Mouse (Mus musculus) midbrain, postnatal 0 days (tissue): Measurements from ENCODE around the gene Map3k11. TPM values are rescaled to one million over a fixed set of nuclear protein-coding genes. Genes with fewer than 3 reads are reported as not detected.

Source experiments
- ATAC-seq: fragments of 200-750 bp; cut with Nextera tagmentation; 2 replicates; pipeline ENCODE4 v1.8.0; 2017; ENCODE audit warnings: moderate number of reproducible peaks, mild to moderate bottlenecking, moderate TSS enrichment, moderate library complexity; ENCODE audit not compliant: low FRiP score
- DNase-seq: peaks from one replicate; pipeline ENCODE4 v3.0.0-alpha.2; 2015; ENCODE audit warnings: low spot score
- H3K27ac ChIP-seq: fragments of 300-500 bp; sonication (generic); 2 replicates; pipeline ENCODE4 v1.5.1; 2014; ENCODE audit warnings: low read depth, mild to moderate bottlenecking, low read length, mixed read lengths
- H3K27me3 ChIP-seq: fragments of 300-500 bp; sonication (generic); 2 replicates; pipeline ENCODE4 v1.6.1; 2014; ENCODE audit warnings: low read length, control low read depth, mixed read lengths; ENCODE audit not compliant: insufficient read depth
- H3K36me3 ChIP-seq: fragments of 300-500 bp; sonication (generic); 2 replicates; pipeline ENCODE4 v1.6.1; 2014; ENCODE audit warnings: low read length, control low read depth, mixed read lengths; ENCODE audit not compliant: insufficient read depth
- H3K4me1 ChIP-seq: fragments of 300-500 bp; sonication (generic); 2 replicates; pipeline ENCODE4 v1.6.1; 2014; ENCODE audit warnings: mild to moderate bottlenecking, control low read depth, antibody characterized with exemption, low read length, mixed read lengths; ENCODE audit not compliant: insufficient read depth
- H3K4me2 ChIP-seq: fragments of 300-500 bp; sonication (generic); 2 replicates; pipeline ENCODE4 v1.6.1; 2014; ENCODE audit warnings: low read depth, mild to moderate bottlenecking, low read length, mixed read lengths; ENCODE audit not compliant: poor library complexity, severe bottlenecking
- H3K4me3 ChIP-seq: fragments of 300-500 bp; sonication (generic); 2 replicates; pipeline ENCODE4 v1.5.1; 2014; ENCODE audit warnings: low read depth, mild to moderate bottlenecking, low read length, moderate library complexity
- H3K9ac ChIP-seq: fragments of 300-500 bp; sonication (generic); replicated peaks from 2 replicates; pipeline ENCODE4 v1.6.1; 2014; ENCODE audit warnings: mild to moderate bottlenecking, low read length, moderate library complexity, mixed read lengths; ENCODE audit not compliant: poor library complexity, severe bottlenecking
- H3K9me3 ChIP-seq: fragments of 300-500 bp; sonication (generic); 2 replicates; pipeline ENCODE4 v1.6.1; 2016; ENCODE audit warnings: low read length, control low read depth
- CTCF ChIP-seq: IDR thresholded peaks from 2 replicates; pipeline ENCODE4 v1.5.1; 2016; ENCODE audit warnings: antibody characterized with exemption, mild to moderate bottlenecking
- WGBS: fragments of 180-500 bp; shearing (Covaris S2); extraction: QIAGEN DNeasy Blood & Tissue Kit; methylation state at CpG from one replicate; pipeline ENCODE4 v1.1.7; 2014; 5-methylcytosine and 5-hydroxymethylcytosine counted together
- polyA plus RNA-seq: library from polyadenylated mRNA; unstranded; fragments of >200 nt; fragmentation: Nextera tagmentation; extraction: Ambion mirVana; gene quantifications from 2 replicates; pipeline ENCODE4 v1.2.1, GENCODE M21; 2015
- total RNA-seq: library from RNA; depleted of rRNA; stranded (reverse); fragments of >200 nt; gene quantifications from 2 replicates; pipeline ENCODE4 v1.2.3, GENCODE M21; 2014

The Map3k11 gene
- total and polyA plus RNA-seq, 2 experiments from 2014 or later: 9.6 to 24.0 TPM

DNA sequence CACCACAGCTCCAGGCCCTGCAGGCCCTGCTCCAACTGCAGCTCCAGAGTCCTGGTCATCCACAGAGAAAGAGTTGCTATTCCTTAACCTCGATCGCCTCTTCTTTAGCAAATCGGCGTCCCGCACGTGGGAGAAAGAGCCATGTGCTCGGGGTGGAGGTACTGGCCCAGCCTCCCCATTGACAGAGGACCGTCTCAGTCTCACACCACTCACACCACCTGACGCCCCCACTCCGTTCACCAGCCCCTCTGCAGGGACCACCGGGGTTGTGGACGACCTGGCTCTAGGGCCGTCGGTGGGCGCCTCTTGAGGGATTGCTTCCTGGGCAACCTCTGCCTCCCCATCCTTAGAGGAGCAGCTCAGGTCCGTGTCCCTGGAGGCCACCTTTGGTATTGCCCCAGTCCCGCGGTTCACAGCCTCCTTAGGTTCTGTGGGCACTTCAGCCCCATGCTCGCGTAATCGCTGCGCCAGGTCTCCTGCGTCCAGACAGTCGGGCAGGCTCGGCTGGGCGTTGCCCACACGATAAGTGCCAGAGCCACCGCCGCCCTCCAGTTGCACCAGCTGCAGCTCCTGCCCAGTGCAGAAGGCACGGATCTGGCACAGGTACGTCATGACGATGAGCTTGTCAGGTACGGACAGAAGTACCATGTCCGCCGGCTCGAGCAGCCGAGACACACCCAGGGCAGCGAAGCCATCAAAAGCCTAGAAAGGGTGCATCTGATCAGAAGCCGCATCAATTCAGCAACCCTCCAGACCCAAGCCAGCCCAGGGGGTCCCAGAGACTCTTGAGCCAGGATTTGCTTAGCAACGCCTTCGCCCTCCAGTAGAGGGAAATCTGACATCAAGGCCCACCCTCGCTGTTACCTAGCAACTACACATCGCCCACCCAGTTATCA lies 27.5 kb downstream of the Map3k11 start:
- Histone ChIP-seq H3K9me3 (no peaks in the 10 kb centered on the region), H3K27ac (peak overlapping the region; percentile 65), H3K27me3 (no peaks in the 10 kb centered on the region), H3K4me2 (peak overlapping the region; percentile 74), H3K4me1 (peaks cover 13% of the 10 kb centered on the region; the same call in 1 of the 2 replicates), H3K36me3 (peaks cover 31% of the 10 kb centered on the region), H3K4me3 (peak overlapping the region; percentile 43), H3K9ac (peak overlapping the region; percentile 60)
- peak; percentile 86 for DNase-seq
- ATAC-seq: peak; percentile 78
- 15% methylated on average over 43 of the region's 43 CpGs for WGBS
- peak; percentile 61 for TF ChIP-seq CTCF

DNA sequence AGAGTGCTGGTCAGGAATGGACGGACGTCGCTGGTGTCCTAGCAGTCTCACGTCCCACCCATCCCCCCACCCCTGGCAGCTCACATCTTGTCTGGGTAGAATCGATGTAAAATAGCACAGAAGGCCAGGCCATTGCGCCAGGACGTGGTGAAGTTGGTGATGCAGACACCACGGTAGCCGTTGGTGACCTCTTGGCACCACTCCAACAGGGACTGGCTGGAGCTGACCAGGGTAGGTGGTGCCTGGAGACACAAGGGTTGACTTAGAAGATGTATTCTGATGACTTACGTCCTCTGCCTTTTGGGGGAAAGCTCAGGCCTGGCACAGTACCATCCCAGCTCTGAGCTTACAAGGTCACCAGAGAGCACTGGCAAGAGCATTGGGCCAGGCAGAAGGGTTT lies 28.4 kb downstream of the Map3k11 start:
- Histone ChIP-seq H3K9ac (no peak overlapping the region; the same call in 1 of the 2 replicates), H3K4me2 (peak overlapping the region; percentile 74)
- no peak for ATAC-seq

DNA sequence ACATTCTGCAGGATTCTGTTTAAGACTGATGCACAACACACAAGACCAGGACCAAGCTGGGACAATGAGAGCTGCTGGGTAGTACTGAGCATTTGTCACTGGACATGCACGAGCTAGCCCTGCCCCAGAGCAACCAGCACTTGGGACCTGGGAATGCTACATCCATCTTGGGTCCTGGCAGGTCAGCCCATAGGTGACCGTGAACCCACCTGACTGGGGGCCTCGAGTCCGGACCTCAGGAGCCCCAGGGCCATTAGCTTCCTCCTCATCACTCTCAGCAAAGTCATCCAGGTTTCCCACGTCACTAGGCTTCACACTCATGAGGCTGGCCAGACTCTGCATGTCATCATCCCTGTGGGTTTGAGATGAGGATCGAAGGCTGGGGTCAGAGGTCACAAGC lies 32.7 kb downstream of the Map3k11 start:
- WGBS: 89% methylated on average over 6 of the region's 6 CpGs
- peaks cover 46% of the 10 kb centered on the region for H3K36me3 ChIP-seq
- no peak overlapping the region for H3K27ac ChIP-seq
- no peak overlapping the region for H3K9ac ChIP-seq
- no peak overlapping the region for H3K4me2 ChIP-seq
- no peak overlapping the region for H3K4me3 ChIP-seq
- H3K27me3 ChIP-seq: no peaks in the 10 kb centered on the region
- TF ChIP-seq CTCF: no peak
- peaks cover 15% of the 10 kb centered on the region; the same call in 1 of the 2 replicates for H3K4me1 ChIP-seq
- ATAC-seq (no peak), DNase-seq (no peak)
- H3K9me3 ChIP-seq: no peaks in the 10 kb centered on the region

More for the DNA sequence above, 28.4 kb downstream of the Map3k11 start:
- no peak for TF ChIP-seq CTCF
- H3K27ac ChIP-seq: peak overlapping the region; percentile 65
- peaks cover 13% of the 10 kb centered on the region; the same call in 1 of the 2 replicates for H3K4me1 ChIP-seq
- H3K27me3 ChIP-seq: no peaks in the 10 kb centered on the region
- WGBS: 42% methylated on average over 10 of the region's 10 CpGs
- DNase-seq: peak; percentile 22
- H3K4me3 ChIP-seq: peak overlapping the region; percentile 43
- H3K9me3 ChIP-seq: no peaks in the 10 kb centered on the region
- H3K36me3 ChIP-seq: peaks cover 37% of the 10 kb centered on the region

DNA sequence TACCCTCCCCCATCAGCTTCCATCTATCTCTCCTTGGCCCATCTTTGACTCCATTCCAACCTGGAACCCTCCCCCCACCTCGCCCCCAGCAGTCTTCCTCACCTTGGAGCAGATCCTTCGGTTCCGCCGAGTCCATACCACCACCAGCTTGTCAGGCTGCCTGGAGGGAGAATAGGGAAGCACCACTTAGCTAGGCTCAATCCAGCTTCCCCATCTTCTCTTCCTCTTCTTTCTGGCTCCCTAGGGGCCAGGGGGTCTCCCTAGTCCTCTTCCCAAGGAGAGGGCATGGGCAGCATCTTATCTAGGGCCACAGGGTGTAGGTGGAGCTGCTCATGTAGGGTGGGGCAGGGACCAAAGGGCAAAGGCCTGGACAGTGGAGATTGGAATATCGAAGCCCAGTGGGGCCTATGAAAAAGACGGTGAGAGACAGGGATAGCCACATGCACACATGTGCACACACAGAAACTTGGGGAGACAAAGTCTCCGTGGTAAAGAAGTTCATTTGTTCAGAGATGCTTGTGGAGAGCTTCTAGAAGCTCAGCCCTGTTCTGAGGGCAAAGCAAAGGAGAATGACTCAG lies 34.4 kb downstream of the Map3k11 start:
- H3K4me2 ChIP-seq: no peak overlapping the region
- ATAC-seq (no peak), DNase-seq (no peak)
- H3K27ac ChIP-seq: no peak overlapping the region
- H3K9me3 ChIP-seq: no peaks in the 10 kb centered on the region
- no peak overlapping the region for H3K9ac ChIP-seq
- peaks cover 46% of the 10 kb centered on the region for H3K36me3 ChIP-seq
- H3K4me3 ChIP-seq: no peak overlapping the region
- 91% methylated on average over 7 of the region's 7 CpGs for WGBS
- no peaks in the 10 kb centered on the region for H3K27me3 ChIP-seq
- no peak for TF ChIP-seq CTCF
- peaks cover 19% of the 10 kb centered on the region; the same call in 1 of the 2 replicates for H3K4me1 ChIP-seq

DNA sequence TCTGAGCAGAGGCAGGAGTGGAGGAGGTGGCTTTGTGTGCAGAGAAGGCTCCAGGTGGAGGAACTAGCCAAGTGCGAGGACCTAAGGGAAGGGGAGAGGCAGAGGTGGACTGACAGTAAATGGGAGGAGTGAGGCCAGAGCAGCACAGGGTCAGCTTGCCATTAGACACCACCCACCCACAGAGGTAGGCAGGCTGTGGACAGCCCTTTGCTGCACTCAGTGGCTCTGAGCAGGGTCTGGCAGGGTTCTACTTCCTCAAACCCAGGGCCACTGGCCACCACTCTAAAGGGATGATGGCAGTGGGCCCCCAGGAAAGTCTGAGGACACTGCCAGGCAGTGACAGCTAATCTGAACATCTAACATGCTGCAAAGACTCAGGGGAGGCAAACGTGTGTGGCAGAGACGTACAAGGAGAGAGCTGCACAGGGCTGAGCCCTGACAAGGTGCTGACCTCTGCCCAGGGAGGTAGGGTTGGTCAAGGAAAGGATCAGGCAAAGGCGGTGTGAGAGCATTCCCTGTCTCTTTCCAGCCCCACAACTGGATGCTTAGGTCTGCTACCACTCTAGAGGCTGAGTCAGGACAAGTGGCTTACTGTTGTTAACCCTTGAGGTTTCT lies 35.5 kb downstream of the Map3k11 start:
- H3K4me3 ChIP-seq: no peak overlapping the region
- no peak overlapping the region for H3K4me2 ChIP-seq
- no peak for TF ChIP-seq CTCF
- DNase-seq (no peak), ATAC-seq (no peak)
- no peaks in the 10 kb centered on the region for H3K9me3 ChIP-seq
- 70% methylated on average over 4 of the region's 4 CpGs for WGBS
- H3K36me3 ChIP-seq: peaks cover 42% of the 10 kb centered on the region
- no peak overlapping the region for H3K9ac ChIP-seq
- peaks cover 19% of the 10 kb centered on the region; the same call in 1 of the 2 replicates for H3K4me1 ChIP-seq
- no peaks in the 10 kb centered on the region for H3K27me3 ChIP-seq
- H3K27ac ChIP-seq: no peak overlapping the region
